Mouse (Mus musculus) brain, embryonic 14.5 days (tissue): ENCODE data around the gene Prkcq.

Source experiments
- CTCF ChIP-seq: fragments of 200-500 bp; IDR thresholded peaks from 2 replicates; pipeline ENCODE4 v1.5.1; 2012; ENCODE audit warnings: inconsistent platforms, mild to moderate bottlenecking, moderate library complexity, borderline replicate concordance; ENCODE audit not compliant: insufficient read depth, insufficient read length; ENCODE audit errors: extremely low read depth
- POLR2A ChIP-seq: fragments of 200-500 bp; IDR thresholded peaks from 2 replicates; pipeline ENCODE4 v1.6.1; 2012; ENCODE audit warnings: mild to moderate bottlenecking, inconsistent platforms, borderline replicate concordance; ENCODE audit not compliant: poor library complexity, insufficient read depth, insufficient read length, severe bottlenecking; ENCODE audit errors: extremely low read depth

GRCm38 (mm10) chr2:11135718-11136117, 36.2 kb upstream of the Prkcq start:
- TF ChIP-seq POLR2A: no peak
- no peak for TF ChIP-seq CTCF
